Mouse (Mus musculus): Measurements from ENCODE around the gene Gm1123. TPM values are rescaled to one million over a fixed set of nuclear protein-coding genes. Genes with fewer than 3 reads are reported as not detected.

Gm1123 gene
- polyA plus RNA-seq, 1 experiment from 2014 or later = 14.5 TPM

- no peak overlapping the region for H3K27ac ChIP-seq
- H3K36me3 ChIP-seq = 0 out of 2 replicates have a peak, but pooled peaks cover 3% of the 10 kb centered on the region
- H3K27me3 ChIP-seq (replicated peaks) = no peaks in the 10 kb centered on the region
- no peak overlapping the region for H3K4me3 ChIP-seq (replicated peaks)
- no peak overlapping the region for H3K9ac ChIP-seq
- 90% methylated on average over 4 of the region's 4 CpGs for WGBS
- ATAC-seq = no peak
- H3K4me1 ChIP-seq (replicated peaks) = no peaks in the 10 kb centered on the region
- H3K9me3 ChIP-seq = no peaks in the 10 kb centered on the region
- H3K4me2 ChIP-seq (replicated peaks) = no peak overlapping the region
Measured at GRCm38 (mm10) chr9:98994103-98994502, 41.4 kb downstream of the Gm1123 start.

- Histone ChIP-seq H3K4me1 (replicated peaks) (no peaks in the 10 kb centered on the region), H3K27ac (no peak overlapping the region), H3K4me3 (replicated peaks) (peak overlapping the region; percentile 84), H3K27me3 (replicated peaks) (peaks cover under 1% of the 10 kb centered on the region; the same call in 1 of the 2 replicates), H3K36me3 (no peaks in the 10 kb centered on the region), H3K9ac (no peak overlapping the region), H3K9me3 (no peaks in the 10 kb centered on the region), H3K4me2 (replicated peaks) (peak overlapping the region; percentile 86)
- no peak for ATAC-seq
- 40% methylated on average over 9 of the region's 9 CpGs for WGBS
Measured at GRCm38 (mm10) chr9:98987131-98987530, 48.4 kb downstream of the Gm1123 start.

GRCm38 (mm10) chr9:98986476-98987096 lies 48.9 kb downstream of the Gm1123 start:
- Histone ChIP-seq H3K4me2 (replicated peaks) (peak overlapping the region; percentile 86), H3K9ac (peak overlapping the region; percentile 78), H3K4me1 (replicated peaks) (no peaks in the 10 kb centered on the region), H3K36me3 (no peaks in the 10 kb centered on the region), H3K27ac (0 out of 2 replicates have a peak overlapping the region, but pooled peaks have one; percentile 44), H3K9me3 (no peaks in the 10 kb centered on the region), H3K4me3 (replicated peaks) (peak overlapping the region; percentile 84), H3K27me3 (replicated peaks) (peaks cover 2% of the 10 kb centered on the region; the same call in 1 of the 2 replicates)
- under 1% methylated on average over 50 of the region's 50 CpGs for WGBS
- ATAC-seq = peak; percentile 56

GRCm38 (mm10) chr9:98985800-98986475 lies 49.6 kb downstream of the Gm1123 start, which contains the start of gene Faim:
Gene Faim, plus strand, starts transcription at chr9:98986373.
- peak within 1 kb of the TSS; percentile 84 for H3K4me3 ChIP-seq (replicated peaks)
- no peaks in the 10 kb centered on the region for H3K9me3 ChIP-seq
- H3K9ac ChIP-seq = peak within 1 kb of the TSS; percentile 78
- ATAC-seq = peak; percentile 99
- H3K4me2 ChIP-seq (replicated peaks) = peak within 1 kb of the TSS; percentile 86
- no peaks in the 10 kb centered on the region for H3K36me3 ChIP-seq
- H3K4me1 ChIP-seq (replicated peaks) = no peaks in the 10 kb centered on the region
- 2% methylated on average over 44 of the region's 45 CpGs for WGBS
- peaks cover 2% of the 10 kb centered on the region; the same call in 1 of the 2 replicates for H3K27me3 ChIP-seq (replicated peaks)
- H3K27ac ChIP-seq = 0 out of 2 replicates have a peak within 1 kb of the TSS, but pooled peaks have one; percentile 44

- H3K27ac ChIP-seq = no peak overlapping the region
- no peak overlapping the region for H3K9ac ChIP-seq
- 4% methylated on average over 29 of the region's 29 CpGs for WGBS
- H3K4me3 ChIP-seq (replicated peaks) = peak overlapping the region; percentile 5; the same call in 1 of the 2 replicates
- ATAC-seq = peak; percentile 84
- H3K27me3 ChIP-seq (replicated peaks) = peaks cover 19% of the 10 kb centered on the region
- H3K9me3 ChIP-seq = no peaks in the 10 kb centered on the region
- no peaks in the 10 kb centered on the region for H3K36me3 ChIP-seq
- peak overlapping the region; percentile 49 for H3K4me2 ChIP-seq (replicated peaks)
- H3K4me1 ChIP-seq (replicated peaks) = peaks cover 3% of the 10 kb centered on the region
Measured at GRCm38 (mm10) chr9:98979431-98980416, 55.8 kb downstream of the Gm1123 start.

GRCm38 (mm10) chr9:98976520-98976919 lies 59.0 kb downstream of the Gm1123 start:
- no peak overlapping the region for H3K4me3 ChIP-seq (replicated peaks)
- H3K9ac ChIP-seq = no peak overlapping the region
- ATAC-seq = no peak
- no peak overlapping the region for H3K4me2 ChIP-seq (replicated peaks)
- WGBS = 39% methylated on average over 5 of the region's 5 CpGs
- H3K27me3 ChIP-seq (replicated peaks) = peaks cover 43% of the 10 kb centered on the region
- no peak overlapping the region for H3K27ac ChIP-seq
- H3K4me1 ChIP-seq (replicated peaks) = peaks cover 12% of the 10 kb centered on the region
- no peaks in the 10 kb centered on the region for H3K36me3 ChIP-seq
- no peaks in the 10 kb centered on the region for H3K9me3 ChIP-seq

- no peak for ATAC-seq
- Histone ChIP-seq H3K27me3 (replicated peaks) (peaks cover 47% of the 10 kb centered on the region), H3K4me3 (replicated peaks) (no peak overlapping the region), H3K9ac (no peak overlapping the region), H3K36me3 (no peaks in the 10 kb centered on the region), H3K4me2 (replicated peaks) (no peak overlapping the region), H3K4me1 (replicated peaks) (peaks cover 12% of the 10 kb centered on the region), H3K9me3 (no peaks in the 10 kb centered on the region; the same call in 1 of the 2 replicates), H3K27ac (no peak overlapping the region)
- WGBS = 69% methylated on average over 1 of the region's 1 CpGs
Measured at GRCm38 (mm10) chr9:98976081-98976480, 59.4 kb downstream of the Gm1123 start.

GRCm38 (mm10) chr9:98974898-98975297 lies 60.6 kb downstream of the Gm1123 start:
- no peak for ATAC-seq
- no peak overlapping the region for H3K27ac ChIP-seq
- peaks cover 58% of the 10 kb centered on the region for H3K27me3 ChIP-seq (replicated peaks)
- H3K4me2 ChIP-seq (replicated peaks) = no peak overlapping the region
- no peak overlapping the region for H3K4me3 ChIP-seq (replicated peaks)
- H3K36me3 ChIP-seq = no peaks in the 10 kb centered on the region
- H3K9me3 ChIP-seq = no peaks in the 10 kb centered on the region; the same call in 1 of the 2 replicates
- peaks cover 10% of the 10 kb centered on the region for H3K4me1 ChIP-seq (replicated peaks)
- WGBS = 44% methylated on average over 2 of the region's 2 CpGs
- no peak overlapping the region for H3K9ac ChIP-seq

- peaks cover 72% of the 10 kb centered on the region for H3K27me3 ChIP-seq (replicated peaks)
- no peaks in the 10 kb centered on the region for H3K36me3 ChIP-seq
- no peak overlapping the region for H3K27ac ChIP-seq
- peak overlapping the region; percentile 33 for H3K4me3 ChIP-seq (replicated peaks)
- peaks cover 9% of the 10 kb centered on the region for H3K4me1 ChIP-seq (replicated peaks)
- H3K4me2 ChIP-seq (replicated peaks) = peak overlapping the region; percentile 76
- no peak for ATAC-seq
- H3K9ac ChIP-seq = no peak overlapping the region
- WGBS = 8% methylated on average over 7 of the region's 7 CpGs
- H3K9me3 ChIP-seq = no peaks in the 10 kb centered on the region; the same call in 1 of the 2 replicates
Measured at GRCm38 (mm10) chr9:98973561-98973960, 62.0 kb downstream of the Gm1123 start.

- Histone ChIP-seq H3K27me3 (replicated peaks) (peaks cover 72% of the 10 kb centered on the region), H3K27ac (no peak overlapping the region), H3K4me2 (replicated peaks) (peak overlapping the region; percentile 76), H3K9me3 (no peaks in the 10 kb centered on the region; the same call in 1 of the 2 replicates), H3K4me3 (replicated peaks) (peak overlapping the region; percentile 33), H3K36me3 (no peaks in the 10 kb centered on the region), H3K4me1 (replicated peaks) (peaks cover 9% of the 10 kb centered on the region), H3K9ac (no peak overlapping the region)
- under 1% methylated on average over 40 of the region's 40 CpGs for WGBS
- peak; percentile 49; the same call in 1 of the 2 replicates for ATAC-seq
Measured at GRCm38 (mm10) chr9:98973101-98973521, 62.4 kb downstream of the Gm1123 start.

- Histone ChIP-seq H3K4me3 (replicated peaks) (no peak overlapping the region), H3K9me3 (no peaks in the 10 kb centered on the region), H3K27ac (no peak overlapping the region), H3K4me1 (replicated peaks) (no peaks in the 10 kb centered on the region), H3K27me3 (replicated peaks) (peaks cover 79% of the 10 kb centered on the region), H3K36me3 (no peaks in the 10 kb centered on the region), H3K9ac (no peak overlapping the region), H3K4me2 (replicated peaks) (peak overlapping the region; percentile 34; the same call in 1 of the 2 replicates)
- WGBS = 2% methylated on average over 18 of the region's 18 CpGs
- ATAC-seq = peak; percentile 51; the same call in 1 of the 2 replicates
Measured at GRCm38 (mm10) chr9:98965084-98965483, 70.4 kb downstream of the Gm1123 start.
